Mouse (Mus musculus) leukemia stem cell, adult 10-12 weeks (primary cell): Measurements from ENCODE around the gene Hist1h2ah. TPM values are rescaled to one million over a fixed set of nuclear protein-coding genes. Genes with fewer than 3 reads are reported as not detected.

Experiments
- polyA plus RNA-seq: library from polyadenylated mRNA; stranded (reverse); fragments of >175 nt; gene quantifications from 2 replicates; pipeline ENCODE4 v1.2.3, GENCODE M21; 2012; ENCODE audit warnings: low replicate concordance

The Hist1h2ah gene
- polyA plus RNA-seq = 5.0 and 29.7 TPM in 2 replicates

DNA sequence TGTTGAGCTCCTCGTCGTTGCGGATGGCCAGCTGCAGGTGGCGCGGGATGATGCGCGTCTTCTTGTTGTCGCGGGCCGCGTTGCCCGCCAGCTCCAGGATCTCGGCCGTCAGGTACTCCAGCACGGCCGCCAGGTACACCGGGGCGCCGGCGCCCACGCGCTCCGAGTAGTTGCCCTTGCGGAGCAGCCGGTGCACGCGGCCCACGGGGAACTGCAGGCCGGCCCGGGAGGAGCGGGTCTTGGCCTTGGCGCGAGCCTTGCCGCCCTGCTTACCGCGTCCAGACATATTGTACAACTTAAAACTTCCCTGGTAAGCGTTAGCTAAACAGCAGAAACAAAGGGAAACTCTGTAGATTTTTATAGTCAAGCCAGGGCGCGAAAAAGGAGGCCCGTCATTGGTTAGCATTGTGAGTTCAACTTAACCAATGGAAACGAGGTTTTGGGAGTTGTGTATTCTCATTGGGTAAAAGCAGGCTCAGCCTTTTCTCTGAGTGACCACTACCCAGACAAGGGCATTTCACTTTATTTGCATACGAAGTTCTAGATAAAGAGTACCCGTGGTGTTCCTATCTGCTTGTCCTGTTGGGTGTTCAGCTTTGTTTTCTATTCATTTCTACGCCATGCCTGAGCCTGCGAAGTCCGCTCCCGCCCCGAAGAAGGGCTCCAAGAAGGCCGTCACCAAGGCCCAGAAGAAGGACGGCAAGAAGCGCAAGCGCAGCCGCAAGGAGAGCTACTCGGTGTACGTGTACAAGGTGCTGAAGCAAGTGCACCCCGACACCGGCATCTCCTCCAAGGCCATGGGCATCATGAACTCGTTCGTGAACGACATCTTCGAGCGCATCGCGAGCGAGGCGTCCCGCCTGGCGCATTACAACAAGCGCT is at the start of gene Hist1h2ah, which contains the start of gene Hist1h2bk:
Gene Hist1h2ah, minus strand, starts transcription at position 302 of the 882 bp plus-strand sequence.
Gene Hist1h2bk, plus strand, starts transcription at position 604 of the 882 bp plus-strand sequence.

DNA sequence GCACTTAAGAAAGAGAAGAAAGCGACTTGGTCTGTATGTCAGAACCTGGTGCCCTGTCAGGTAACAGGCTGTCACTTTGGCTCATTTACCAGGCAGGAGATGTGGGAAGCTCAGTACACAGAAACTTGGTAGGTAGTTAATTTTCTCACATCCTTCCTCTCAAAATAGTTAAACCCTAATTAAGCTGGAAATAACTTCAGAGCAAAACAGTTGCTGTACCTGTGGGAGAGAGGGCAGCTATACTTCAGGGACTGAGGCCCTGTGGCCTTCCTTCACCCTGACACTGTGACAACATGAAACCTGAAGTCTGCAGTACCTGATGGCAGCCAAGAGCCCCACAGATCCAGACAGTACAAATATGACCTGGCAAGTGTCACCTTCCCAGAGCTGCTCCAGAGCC is 48.8 kb upstream of the Hist1h2ah start, which contains the start of gene Vmn1r188:
Gene Vmn1r188, plus strand, starts transcription at position 301 of the 400 bp plus-strand sequence.

GRCm38 (mm10) chr13:22042568-22043502 is 7.5 kb upstream of the Hist1h2ah start, which contains the start of the genes Hist1h2ag and Hist1h2bj:
Hist1h2ag (minus strand) TSS chr13:22042944.
Hist1h2bj (plus strand) TSS chr13:22043214.

GRCm38 (mm10) chr13:22041142-22041536 is 5.8 kb upstream of the Hist1h2ah start, which contains the start of gene Hist1h4i:
Hist1h4i (minus strand) TSS chr13:22041362.

DNA sequence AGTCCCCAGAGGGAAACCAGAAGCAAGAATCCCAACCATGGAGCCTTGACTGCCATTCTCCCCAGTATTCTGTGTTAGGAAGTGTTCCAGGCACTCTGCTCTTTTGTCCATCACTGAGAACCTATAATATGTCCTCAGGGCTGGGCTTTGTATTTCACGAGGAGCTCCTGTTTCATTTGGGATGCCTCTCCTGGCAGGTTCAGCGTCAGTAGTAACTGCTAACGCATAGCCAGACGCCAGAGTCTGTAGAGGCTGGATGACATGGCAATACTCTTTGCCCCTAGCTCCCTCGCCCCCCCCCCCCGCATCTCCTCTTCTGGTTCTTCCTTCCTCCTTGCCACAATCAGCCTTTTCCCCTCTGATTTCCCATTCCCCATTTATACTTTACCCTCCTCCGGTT is 25.7 kb downstream of the Hist1h2ah start, which contains the start of gene Prss16:
Gene Prss16, minus strand, starts transcription at position 101 of the 400 bp plus-strand sequence.

Other genes starting within 250 kb of the Hist1h2ah start
- gene Hist1h2an, start 248.3 kb downstream of the Hist1h2ah start, polyA plus RNA-seq = 52.7 and 74.5 TPM in 2 replicates
- gene Hist1h2bp, start 248.1 kb downstream of the Hist1h2ah start, polyA plus RNA-seq = 3.2 and 6.2 TPM in 2 replicates
- 6.5 and 15.6 TPM in 2 replicates for gene Hist1h2bq, start 225.4 kb downstream of the Hist1h2ah start, polyA plus RNA-seq
- gene Hist1h2ao, start 225.1 kb downstream of the Hist1h2ah start, polyA plus RNA-seq = 23,509 and 33,455 TPM in 2 replicates
- 65.5 and 70.3 TPM in 2 replicates for gene Hist1h4m, start 223.8 kb downstream of the Hist1h2ah start, polyA plus RNA-seq
- gene Hist1h4n, start 203.4 kb downstream of the Hist1h2ah start, polyA plus RNA-seq = 2.9 and 3.1 TPM in 2 replicates
- gene Hist1h2ap, start 202.1 kb downstream of the Hist1h2ah start, polyA plus RNA-seq = 6,280 and 19,065 TPM in 2 replicates
- 6.3 and 15.4 TPM in 2 replicates for gene Hist1h2br, start 201.8 kb downstream of the Hist1h2ah start, polyA plus RNA-seq
- not detected in 2 replicates for gene Zfp184, start 90.5 kb downstream of the Hist1h2ah start, polyA plus RNA-seq
- gene Pom121l2, start 54.4 kb downstream of the Hist1h2ah start, polyA plus RNA-seq = not detected in 2 replicates
- 0.07 TPM in 1 of 2 replicates, not detected in the other for gene Prss16, start 25.8 kb downstream of the Hist1h2ah start, polyA plus RNA-seq
- gene Hist1h2bk, start 302 bp upstream of the Hist1h2ah start, polyA plus RNA-seq = 7.6 and 12.2 TPM in 2 replicates
- gene Hist1h4i, start 5.8 kb upstream of the Hist1h2ah start, polyA plus RNA-seq = 26.0 and 32.7 TPM in 2 replicates
- 21.1 and 21.8 TPM in 2 replicates for gene Hist1h2ag, start 7.4 kb upstream of the Hist1h2ah start, polyA plus RNA-seq
- gene Hist1h2bj, start 7.6 kb upstream of the Hist1h2ah start, polyA plus RNA-seq = 10.3 and 18.2 TPM in 2 replicates
- not detected in 2 replicates for gene Vmn1r188, start 48.9 kb upstream of the Hist1h2ah start, polyA plus RNA-seq
- not detected in 2 replicates for gene Vmn1r189, start 70.3 kb upstream of the Hist1h2ah start, polyA plus RNA-seq
- gene Vmn1r191, start 148.4 kb upstream of the Hist1h2ah start, polyA plus RNA-seq = not detected in 2 replicates
- gene Vmn1r192, start 155.6 kb upstream of the Hist1h2ah start, polyA plus RNA-seq = not detected in 2 replicates
- gene Vmn1r193, start 187.6 kb upstream of the Hist1h2ah start, polyA plus RNA-seq = not detected in 2 replicates
- not detected in 2 replicates for gene Vmn1r194, start 208.6 kb upstream of the Hist1h2ah start, polyA plus RNA-seq
- not detected in 2 replicates for gene Vmn1r195, start 235.0 kb upstream of the Hist1h2ah start, polyA plus RNA-seq